Mouse (Mus musculus) MN1 (cell line): Measurements from ENCODE around the gene Rasal1.

Experiments
- DNase-seq: peaks from one replicate; pipeline ENCODE4 v3.0.0-alpha.2; 2016; ENCODE audit warnings: low spot score

Gene Rasal1

DNA sequence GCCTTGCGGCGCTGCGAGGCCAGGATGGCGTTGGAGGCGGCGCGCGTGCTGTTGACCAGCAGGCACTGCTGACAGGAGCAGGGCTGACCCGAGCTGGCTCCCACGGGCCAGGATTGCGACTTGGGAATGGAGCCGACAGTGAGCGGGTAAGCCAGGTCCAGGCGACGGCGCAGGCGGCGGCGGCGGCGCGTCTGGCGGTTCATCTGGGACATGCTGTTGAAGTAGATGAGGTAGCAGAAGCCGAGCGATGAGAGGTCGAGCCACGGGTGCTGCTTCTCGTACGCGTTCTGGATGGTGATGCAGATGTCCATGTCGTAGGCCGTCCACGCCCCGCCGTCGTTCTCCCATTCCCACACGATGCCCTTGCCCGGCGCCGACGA, 46.1 kb downstream of the Rasal1 start:
- DNase-seq = no peak

DNA sequence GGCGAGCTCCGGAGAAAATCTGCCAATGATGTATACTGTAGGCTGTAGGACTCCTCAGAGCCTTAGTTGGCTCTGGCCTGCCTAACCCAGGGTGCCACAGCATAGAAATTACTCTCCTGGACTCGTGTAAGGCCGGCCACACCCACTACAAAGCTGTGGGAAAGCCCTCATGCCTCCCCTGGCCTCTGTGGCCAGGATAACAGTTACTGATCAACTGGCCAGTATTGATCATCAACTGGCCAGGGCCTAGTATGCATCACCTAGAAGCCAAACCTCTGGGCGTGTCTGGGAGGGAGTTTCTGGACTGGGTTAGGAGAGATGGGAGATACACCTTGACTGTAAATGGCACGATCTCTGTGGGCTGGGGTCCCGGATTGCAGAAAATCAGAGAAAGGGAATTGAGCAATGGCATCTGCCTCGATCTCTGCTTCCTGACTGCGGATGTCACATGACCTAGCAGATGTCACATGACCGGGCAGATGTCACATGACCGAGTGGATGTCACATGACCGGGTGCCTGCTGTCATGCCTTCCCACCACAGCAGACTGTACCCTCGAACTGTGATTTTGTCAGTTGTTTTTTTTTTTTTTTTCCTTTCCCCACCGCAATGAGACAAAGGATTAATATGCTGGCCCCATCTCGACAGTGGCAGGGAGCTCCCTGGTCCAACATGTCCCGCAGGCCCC, 47.6 kb downstream of the Rasal1 start:
- DNase-seq = no peak

DNA sequence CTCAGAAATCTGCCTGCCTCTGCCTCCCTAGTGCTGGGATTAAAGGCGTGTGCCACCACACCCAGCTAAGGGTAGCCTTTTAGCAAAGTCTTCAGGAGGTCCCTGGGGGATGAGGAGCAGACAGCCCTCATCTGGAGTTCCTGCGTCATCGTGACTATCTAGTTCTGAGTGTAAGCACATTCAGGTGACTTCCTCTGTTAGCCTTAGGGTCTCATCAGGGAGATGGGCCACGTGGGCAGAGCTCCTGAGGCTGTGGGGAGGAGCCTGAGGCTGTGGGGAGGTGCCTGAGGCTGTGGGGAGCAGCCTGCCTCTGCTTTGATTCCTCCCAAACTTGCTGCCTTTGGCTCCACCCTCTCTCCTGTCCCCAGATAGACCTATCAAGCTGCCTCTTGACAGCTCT, 48.3 kb downstream of the Rasal1 start:
- no peak for DNase-seq

DNA sequence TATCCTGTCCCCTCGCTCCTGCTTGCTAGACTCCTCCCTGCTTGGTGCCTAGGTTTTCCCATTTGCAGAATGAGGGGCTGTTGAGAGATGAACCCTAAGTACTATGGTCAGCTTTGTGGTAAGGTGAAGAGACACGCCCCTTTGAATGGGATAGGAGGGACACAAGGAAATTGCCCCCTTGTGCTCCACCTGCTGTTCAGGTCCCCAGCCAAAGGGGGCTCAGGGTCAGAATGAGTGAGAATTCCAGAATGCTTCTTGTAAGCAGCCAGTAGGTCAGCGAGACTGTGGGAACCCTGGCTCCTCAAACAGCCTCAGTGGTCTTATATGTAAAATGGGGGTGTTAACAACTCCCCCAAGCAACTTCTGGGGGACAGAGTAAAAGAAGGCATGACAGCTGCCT, 49.6 kb downstream of the Rasal1 start:
- DNase-seq = peak; percentile 44

DNA sequence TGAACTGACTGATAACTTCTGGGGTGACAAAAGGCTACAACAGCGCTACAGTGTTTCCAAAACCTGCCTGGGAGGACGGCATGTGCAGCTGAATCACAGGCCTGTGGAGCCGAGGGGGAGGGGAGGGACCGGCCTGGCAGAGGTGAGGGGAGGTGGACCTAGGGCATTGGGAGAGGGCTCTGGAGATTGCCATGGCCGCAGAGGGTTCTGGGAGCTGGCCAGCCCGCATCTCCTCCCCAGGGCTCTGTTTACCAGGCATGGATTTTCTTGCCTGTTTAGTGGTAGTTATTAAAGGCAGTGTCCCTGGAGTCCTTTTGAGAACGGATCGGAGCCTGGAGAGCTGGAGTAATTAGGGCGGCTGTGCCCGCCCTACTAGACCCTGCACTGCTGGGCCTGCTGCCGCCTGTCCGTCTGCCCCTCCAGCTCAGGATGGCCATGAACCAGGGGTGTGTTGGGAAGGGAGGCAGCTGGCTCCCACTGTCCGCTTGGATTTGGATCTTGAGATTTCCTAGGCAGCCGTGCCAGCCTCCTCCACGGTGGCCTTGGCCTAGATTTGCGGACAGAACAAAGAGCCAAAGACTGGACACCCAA, 50.3 kb downstream of the Rasal1 start:
- peak; percentile 86 for DNase-seq

DNA sequence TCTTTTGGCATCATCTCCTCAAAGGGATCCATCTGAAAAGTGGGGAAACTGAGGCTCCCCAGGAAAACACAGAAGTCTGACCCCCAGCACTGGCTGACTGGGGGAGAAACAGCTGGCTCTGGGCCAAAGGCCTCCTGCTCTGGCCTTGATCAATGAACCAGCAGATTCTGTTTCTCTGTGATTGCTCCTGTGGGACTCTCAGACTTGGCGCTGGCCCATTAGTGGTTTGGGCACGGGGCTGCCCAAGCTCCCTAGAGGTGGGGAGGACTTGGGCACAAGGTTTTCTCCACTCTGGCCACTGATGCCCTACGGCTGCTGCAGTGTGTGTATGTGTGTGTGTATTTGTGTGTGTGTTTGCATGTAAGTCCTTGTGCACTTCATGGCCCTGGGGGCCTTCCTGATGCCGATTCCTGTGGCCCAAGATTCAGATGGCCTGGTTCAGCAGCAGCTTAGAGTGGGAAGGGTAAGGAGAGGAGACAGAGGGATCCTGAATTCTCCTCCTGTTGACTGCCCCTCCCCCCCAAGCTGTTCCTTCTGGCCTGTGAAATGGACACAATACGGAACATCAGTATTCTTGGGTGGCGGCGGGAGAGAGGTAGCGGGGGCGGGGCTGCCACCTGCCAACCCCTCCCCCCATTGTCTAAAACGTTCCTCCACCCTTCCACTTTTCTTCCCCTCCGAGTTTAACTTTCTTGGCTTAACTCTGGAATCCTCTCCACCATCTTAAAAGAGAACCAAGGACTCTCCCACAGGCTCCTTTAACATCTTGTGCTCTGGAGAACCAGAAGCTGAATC, 52.6 kb downstream of the Rasal1 start:
- peak; percentile 56 for DNase-seq

DNA sequence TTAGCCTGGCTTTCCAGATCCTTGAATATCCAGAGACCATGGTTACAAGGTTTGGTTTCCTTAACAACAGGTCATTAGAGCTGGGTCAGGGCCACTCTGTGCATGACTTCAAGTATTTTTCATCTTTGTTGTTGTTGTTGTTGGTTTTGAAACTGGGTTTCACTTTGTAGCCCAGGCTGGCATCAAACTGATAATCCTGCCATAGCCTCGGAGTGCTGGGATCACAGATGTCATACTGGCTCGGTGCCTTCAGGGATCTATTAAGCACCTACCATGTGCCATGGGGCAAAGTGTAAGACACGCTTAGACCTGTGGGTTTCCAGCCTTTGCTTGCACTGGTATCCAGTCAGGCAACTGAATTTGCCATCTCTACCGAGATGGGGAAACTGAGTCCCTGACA, 53.8 kb downstream of the Rasal1 start:
- no peak for DNase-seq

DNA sequence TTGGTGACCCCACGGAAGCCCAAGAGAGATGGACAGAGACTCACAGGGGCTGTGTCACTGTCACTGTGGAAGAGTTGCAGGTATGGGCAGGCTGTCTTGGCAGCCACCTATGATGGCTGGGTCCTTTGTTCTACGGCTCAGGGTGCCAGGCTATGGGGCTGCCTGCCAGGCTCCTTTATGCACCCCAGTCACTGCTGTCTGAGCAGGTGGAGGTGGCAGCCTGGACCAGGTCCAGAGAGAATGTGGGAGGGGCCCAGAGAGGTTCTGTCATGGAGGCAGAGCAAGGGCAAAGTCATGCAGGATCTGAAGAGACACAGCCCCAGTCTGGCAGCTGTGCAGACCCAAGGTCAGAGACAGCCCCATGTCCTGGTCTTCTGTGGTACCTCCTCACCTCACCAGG, 54.4 kb downstream of the Rasal1 start:
- DNase-seq = no peak

DNA sequence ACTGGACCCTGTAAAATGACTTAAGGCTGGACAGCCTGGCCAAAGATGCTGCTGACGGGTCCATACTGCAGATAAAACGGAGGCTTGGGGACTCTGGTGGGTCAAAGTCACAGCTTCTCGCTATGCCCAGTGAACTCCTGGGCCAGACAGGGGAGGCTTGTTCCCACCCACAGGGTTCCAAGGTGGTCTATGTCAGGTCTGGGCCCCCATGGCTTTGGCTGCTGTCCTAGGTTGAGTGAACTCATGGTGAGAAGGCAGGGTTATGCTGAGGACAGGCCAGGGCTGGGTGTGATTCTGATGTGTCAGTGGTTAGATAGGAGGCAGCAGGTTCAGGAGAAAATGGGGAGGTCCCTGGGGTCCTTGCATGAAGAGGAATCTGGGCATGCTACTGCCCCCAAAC, 55.0 kb downstream of the Rasal1 start:
- no peak for DNase-seq

DNA sequence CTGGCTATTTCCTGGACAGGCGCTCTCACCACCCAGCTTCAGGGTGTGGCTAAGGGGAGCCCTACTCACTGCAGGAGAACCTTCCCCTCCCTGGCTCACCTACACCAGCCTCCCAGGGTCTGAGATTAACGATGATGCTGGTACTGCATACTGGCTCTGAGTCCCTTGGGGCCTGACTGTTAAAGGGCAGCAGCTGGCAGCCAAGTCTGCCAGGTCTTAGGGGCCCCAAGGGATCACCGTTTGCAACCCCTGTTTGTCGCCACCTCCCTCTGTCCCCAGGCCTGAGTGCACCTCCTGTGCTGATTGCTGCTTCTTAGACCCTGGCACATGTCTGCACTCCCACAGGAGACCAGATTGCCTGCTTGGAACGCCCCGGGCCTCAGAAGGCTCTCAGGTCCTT, 55.8 kb downstream of the Rasal1 start:
- peak; percentile 56 for DNase-seq

DNA sequence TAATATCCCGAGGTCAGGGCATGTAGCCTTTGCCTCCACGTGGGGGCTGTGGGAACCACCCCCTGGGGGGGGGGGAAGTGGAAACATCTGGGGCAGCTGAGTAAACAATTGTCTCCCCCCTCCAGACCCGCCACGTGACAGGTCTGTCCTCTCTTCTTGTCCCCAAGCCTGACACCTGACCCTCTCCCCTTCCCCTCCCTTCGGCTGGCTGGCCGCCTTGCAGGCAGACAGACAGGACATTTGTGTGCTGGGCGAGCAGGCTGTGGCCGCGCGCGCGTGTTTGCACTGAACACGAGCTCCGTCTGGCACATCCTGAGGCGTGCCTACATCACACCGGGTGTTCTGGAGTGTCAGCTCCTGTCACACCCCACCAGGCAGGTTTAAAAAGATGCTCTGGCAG, 57.9 kb downstream of the Rasal1 start:
- DNase-seq = no peak

DNA sequence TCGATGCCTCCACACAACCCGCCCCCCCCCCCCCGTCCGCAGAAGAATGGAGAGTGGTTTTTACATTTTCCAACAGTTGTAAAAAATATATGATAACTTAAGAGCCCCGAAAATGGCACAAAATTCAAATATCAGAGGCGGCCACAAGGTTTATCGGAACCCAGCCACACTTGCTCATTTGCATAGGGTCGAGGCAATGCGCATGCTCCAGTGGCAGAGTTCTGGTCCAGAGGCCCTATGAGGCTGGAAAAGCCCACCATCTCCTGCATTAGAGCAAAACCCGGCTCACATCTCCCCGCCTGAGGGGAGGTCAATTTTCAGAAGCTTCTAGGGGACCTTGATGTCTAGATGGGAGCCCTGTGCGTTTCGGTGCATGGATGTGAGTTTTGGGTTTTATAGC, 58.4 kb downstream of the Rasal1 start:
- no peak for DNase-seq

DNA sequence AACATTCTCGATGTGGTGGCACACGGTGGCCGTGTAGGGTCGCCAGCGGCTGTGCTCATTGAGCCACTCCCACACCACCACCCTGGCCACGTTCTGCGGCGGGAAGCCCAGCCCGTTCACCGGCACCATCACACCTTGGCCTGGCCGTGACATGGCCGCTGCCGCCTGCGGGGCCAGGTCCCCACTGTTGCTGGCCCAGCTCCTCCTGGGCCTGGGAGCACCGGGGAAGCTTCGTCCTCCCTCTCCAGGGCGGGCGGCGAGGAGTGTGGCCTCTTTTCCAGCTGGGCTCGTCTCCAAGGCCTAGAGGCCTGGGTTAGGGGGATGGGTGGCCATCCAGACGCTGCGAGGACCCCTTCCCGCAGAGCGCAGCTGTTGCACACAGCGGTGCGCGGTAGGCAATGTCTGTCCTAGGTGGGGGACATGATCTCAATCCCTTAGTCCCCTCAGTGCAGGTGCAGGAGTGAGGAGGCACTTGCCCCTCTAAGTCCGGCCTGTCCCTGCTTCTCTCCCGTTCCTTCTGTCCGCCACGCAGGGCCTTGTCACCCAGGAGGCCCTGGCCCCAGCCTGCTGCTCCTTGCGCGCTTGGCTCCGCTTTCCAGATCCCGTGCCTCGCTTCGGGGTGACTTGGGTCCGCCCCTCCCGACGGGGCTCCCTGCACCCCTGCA, 61.7 kb downstream of the Rasal1 start:
- DNase-seq = no peak

DNA sequence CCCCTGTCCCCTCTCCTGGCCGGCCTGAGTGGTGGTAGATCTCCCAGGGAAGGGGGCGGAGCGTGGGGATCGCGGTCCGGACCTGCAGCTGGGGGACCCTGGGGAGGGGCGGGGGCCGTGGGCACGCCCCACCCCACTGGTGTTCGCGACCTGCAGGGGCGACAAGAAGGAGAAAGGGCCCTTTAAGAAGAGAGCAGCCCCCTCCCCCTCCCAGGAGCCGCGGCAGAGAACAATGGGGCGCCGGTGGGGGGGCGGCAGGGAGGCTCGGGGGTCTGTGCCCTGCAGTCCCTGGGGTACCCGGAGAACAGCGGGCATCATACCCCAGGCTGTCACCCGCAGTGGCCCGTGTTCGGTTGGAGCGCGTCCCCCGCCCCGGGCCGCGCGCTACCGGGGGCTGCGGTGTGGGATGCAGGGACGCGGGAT, 62.2 kb downstream of the Rasal1 start:
- DNase-seq = no peak

DNA sequence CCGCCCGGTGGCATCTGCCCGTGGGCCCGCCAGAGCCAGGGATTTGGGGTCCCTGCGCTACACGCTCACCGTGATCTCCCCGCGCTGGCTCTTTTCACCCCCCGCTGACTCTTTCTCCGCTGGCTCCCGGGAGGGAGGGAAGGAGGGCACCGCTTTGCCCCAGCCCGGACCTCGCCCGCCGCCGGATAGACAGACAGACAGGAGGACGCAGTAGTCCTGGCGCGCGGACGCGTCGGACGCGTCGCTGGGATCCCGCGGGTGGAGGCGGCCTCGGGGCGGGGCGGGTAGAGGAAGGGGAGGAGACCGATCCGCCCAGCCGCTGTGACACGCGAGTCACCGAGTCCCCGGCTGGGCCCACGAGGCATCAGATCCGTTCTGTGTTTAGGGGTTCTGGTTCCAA, 62.8 kb downstream of the Rasal1 start:
- DNase-seq = peak; percentile 72

DNA sequence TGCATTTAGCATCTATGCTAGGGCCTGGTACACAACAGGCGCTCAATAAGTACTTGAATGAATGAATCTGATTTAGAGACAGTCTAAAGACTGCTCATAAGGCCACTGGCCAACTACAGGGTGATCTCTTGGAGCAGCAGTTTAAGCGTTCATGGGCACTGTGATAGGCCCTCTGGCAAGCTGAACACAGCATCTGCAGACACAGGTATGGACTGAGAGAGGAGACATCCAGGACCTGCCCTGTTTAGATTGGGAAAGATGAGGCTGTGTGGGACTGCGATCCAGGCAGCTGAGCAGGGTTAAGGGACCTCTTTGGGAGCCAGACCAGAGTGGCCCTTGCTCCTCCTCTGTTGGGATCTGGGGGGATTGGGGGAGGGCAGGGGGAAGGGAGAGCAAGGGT, 63.2 kb downstream of the Rasal1 start, which contains the start of gene Dtx1:
Dtx1 (minus strand) TSS at position 101 of the 400 bp plus-strand sequence.
- no peak for DNase-seq

DNA sequence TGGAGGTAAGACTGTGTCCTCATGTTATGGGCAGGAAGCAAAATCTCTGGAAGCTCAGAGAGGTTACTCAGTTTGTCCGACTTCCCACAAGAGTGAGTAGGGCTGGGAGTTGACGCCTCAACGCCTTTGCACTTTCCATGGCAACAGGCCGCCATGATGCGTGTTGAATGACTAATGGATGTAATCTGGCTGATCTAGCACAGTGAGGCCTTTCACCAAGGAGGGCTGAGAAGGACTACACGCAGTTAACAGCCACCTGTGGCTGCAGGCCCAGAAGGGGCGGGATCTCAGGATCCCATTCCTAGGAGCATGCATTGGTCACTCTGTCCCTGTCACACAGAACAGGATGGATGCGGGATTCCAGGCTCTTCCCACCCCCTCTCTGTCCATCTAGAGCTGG, 64.1 kb downstream of the Rasal1 start:
- DNase-seq = no peak

DNA sequence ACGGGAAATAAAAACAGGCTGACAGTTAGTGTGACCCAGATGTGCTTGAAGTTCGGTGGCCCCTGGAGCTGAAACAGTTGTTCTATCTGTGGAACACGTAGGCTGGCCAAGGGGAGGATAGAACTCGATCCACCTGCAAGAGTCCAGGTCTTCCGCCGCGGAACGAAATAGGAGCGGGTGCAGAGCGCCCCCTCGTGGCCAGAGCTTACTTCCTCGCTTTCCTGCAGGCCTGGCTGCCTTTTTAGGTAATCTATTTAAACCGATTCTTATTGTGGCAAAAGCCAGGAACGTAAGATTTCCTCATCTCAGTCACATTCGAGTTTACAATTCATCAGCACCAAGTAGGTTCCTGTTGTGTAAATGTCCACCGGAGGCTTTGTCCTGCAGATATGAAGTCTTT, 65.7 kb downstream of the Rasal1 start:
- peak; percentile 88 for DNase-seq

DNA sequence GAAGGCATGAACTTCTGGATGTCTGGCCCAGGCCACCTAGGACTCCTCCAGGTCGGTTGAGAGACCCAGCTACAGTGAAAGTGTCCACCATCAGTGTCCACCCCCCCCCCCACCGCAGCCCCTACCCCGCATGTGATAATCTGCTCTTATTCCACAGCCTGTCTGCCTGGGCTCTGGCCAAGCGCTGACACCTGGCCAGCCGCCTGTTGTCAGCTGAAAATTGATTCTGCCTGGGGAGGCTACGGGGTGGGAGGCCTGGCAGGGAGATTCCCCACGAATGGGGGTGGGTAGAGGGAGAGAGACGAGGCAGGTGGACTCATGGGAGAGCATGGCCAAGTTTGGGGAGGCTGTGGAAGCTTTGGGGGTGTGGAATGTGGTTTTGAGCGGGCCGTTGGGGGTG, 68.5 kb downstream of the Rasal1 start:
- DNase-seq = no peak

DNA sequence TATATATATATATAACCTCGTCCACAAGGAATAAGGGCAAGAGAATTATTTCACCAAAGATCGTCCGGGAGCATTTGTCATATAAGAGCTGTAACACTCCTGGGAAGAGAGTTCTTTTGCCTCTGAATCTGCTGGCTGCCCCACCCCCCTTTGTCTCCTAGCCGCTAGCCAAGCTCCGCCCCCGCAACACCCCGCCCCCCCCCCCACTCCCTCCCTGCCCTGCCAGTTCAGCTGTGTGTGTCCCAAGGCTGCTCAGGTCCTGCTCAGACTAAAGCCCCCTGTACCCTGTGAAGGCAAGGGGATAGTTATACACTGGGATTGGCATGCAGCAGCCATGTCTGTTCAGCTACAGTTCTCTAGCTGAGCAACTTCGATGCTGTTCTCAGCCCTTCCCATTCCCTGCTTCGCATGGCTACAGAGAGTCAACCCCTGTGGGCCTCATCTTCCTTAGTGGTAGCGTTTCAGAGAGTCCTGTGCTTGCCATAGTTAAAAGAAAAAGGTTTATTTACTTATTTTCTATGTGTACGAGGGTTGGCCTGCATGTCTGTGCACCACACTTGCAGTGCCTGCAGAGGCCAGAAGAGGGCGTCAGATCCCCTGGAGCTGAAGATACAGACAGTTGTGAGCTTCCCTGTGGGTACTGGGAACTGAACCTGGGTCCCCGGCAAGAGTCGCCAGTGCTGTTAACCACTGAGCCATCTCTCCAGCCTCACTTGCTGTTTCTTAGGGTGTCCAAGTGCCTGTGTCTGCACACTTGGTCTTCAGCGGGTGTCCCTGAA, 70.2 kb downstream of the Rasal1 start:
- no peak for DNase-seq

DNA sequence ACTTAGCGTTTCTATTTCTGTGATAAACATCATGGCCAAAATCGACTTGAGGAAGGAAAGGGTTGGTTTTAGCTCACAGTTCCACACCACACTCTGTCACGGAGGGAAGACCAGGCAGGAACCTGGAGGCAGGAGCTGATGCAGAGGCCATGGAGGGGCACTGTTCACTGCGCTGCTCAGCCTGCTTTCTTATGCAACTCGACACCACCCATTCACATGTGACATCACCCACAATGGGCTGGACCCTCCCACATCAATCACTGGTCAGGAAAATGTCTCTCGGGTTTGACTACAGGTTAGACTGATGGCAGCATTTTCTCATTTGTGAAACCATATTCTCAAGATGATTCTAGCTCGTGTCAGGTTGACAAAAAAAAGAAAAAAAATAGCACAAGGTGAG, 72.4 kb downstream of the Rasal1 start:
- no peak for DNase-seq
